Mouse (Mus musculus) 416B (cell line): ENCODE measurements around the gene Olfr561.

Source experiments
- DNase-seq: peaks from one replicate; pipeline ENCODE4 v3.0.0; 2011; ENCODE audit warnings: low read depth

Olfr561 gene

GRCm38 (mm10) chr7:102770921-102771320, at the start of gene Olfr561:
Gene Olfr561 (plus strand): TSS chr7:102771221.
- no peak for DNase-seq

GRCm38 (mm10) chr7:102727391-102727790, 43.6 kb upstream of the Olfr561 start, which contains the start of gene Olfr559:
Gene Olfr559 (minus strand): TSS chr7:102727491.
- DNase-seq: no peak

DNA sequence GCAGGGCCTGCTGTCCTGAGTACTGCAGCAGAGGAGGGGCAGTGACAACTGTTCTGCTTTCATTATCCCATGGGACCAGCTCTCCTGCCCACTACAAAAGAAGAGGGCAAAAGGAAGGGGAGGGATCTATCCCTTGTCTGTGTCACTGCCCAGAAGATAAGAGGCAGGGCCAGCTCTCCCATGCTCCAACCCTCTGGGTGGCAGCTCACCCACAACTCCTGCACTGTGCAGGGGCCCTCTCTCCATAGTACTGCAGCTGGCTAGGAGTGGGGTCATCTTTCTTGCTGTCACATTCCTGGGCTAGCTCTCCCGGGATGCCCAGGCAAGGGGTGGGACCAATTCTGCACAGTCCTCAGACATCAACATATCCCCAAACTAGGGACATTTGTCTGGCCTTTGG, 37.2 kb upstream of the Olfr561 start:
- DNase-seq: no peak

- DNase-seq: no peak
Observed at GRCm38 (mm10) chr7:102737705-102738104, 33.3 kb upstream of the Olfr561 start.

GRCm38 (mm10) chr7:102752086-102752485, 18.9 kb upstream of the Olfr561 start:
- DNase-seq: peak; percentile 21

GRCm38 (mm10) chr7:102759266-102759665, 11.8 kb upstream of the Olfr561 start, which contains the start of the genes Olfr560 and Olfr78:
Gene Olfr560 (minus strand): TSS chr7:102759366.
Gene Olfr78 (minus strand): TSS chr7:102759471.
- no peak for DNase-seq

DNA sequence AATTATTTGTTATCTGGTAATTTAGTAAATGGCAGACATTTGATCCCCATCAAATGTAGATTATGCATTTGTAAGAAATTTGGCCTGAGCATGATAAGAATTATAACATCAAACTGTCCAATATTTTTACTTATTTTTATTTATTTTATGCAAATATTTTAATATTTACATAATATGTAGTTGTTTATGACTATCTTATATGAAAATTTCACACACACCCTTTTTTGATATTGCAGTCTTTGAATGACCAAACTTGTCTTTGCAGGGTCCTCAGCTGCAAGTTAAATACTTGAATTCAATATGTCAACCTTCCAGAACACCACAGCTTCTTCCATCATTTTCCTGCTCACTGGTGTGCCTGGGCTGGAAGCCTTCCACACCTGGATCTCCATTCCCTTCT, 32.2 kb downstream of the Olfr561 start, which contains the start of gene Olfr564:
Olfr564 (plus strand) TSS at position 301 of the 400 bp plus-strand sequence.
- no peak for DNase-seq
